Mouse (Mus musculus) kidney, adult 2 months (tissue): ENCODE data around the gene Il10rb. TPM values are rescaled to one million over a fixed set of nuclear protein-coding genes. Genes with fewer than 3 reads are reported as not detected.

Experiments
- DNase-seq: peaks from one replicate; pipeline ENCODE4 v3.0.0; 2021
- H3K27ac ChIP-seq: fragments of 200-500 bp; 2 replicates; pipeline ENCODE4 v1.5.1; 2012; ENCODE audit warnings: low read depth, low read length, control low read depth, inconsistent platforms; ENCODE audit not compliant: insufficient read depth
- H3K27me3 ChIP-seq: fragments of 200-500 bp; replicated peaks from 2 replicates; pipeline ENCODE4 v1.6.1; 2012; ENCODE audit warnings: mild to moderate bottlenecking, moderate library complexity, low read length, inconsistent platforms; ENCODE audit not compliant: control insufficient read depth, insufficient read depth
- H3K36me3 ChIP-seq: fragments of 200-500 bp; 2 replicates; pipeline ENCODE4 v1.6.1; 2012; ENCODE audit warnings: mild to moderate bottlenecking, moderate library complexity, low read length, inconsistent platforms; ENCODE audit not compliant: control insufficient read depth, insufficient read depth
- H3K4me1 ChIP-seq: fragments of 200-500 bp; 2 replicates; pipeline ENCODE4 v1.6.1; 2011; ENCODE audit warnings: low read length; ENCODE audit not compliant: control insufficient read depth, insufficient read depth
- H3K4me3 ChIP-seq: fragments of 200-500 bp; 2 replicates; pipeline ENCODE4 v1.5.1; 2011; ENCODE audit warnings: mild to moderate bottlenecking, low read depth, low read length, control low read depth; ENCODE audit not compliant: insufficient read depth
- CTCF ChIP-seq: fragments of 200-500 bp; conservative IDR thresholded peaks from 2 replicates; pipeline ENCODE4 v1.5.1; 2011; ENCODE audit warnings: low read depth, mild to moderate bottlenecking, control low read depth, low read length, moderate library complexity, mixed read lengths; ENCODE audit not compliant: insufficient read depth, insufficient read length
- POLR2A ChIP-seq: fragments of 200-500 bp; IDR thresholded peaks from one replicate; pipeline ENCODE4 v1.6.1; 2011; ENCODE audit warnings: low read depth, low read length, control low read depth
- WGBS: fragments of 180-500 bp; shearing (Covaris S2); methylation state at CpG from one replicate; pipeline ENCODE4 v1.1.7; 2018; 5-methylcytosine and 5-hydroxymethylcytosine counted together
- polyA plus RNA-seq: library from polyadenylated mRNA; depleted of rRNA; stranded (reverse); fragments of >200 nt; gene quantifications from 2 replicates; pipeline ENCODE4 v1.2.3, GENCODE M21; 2012

The Il10rb gene
- polyA plus RNA-seq, 1 experiment = 66.0 TPM

DNA sequence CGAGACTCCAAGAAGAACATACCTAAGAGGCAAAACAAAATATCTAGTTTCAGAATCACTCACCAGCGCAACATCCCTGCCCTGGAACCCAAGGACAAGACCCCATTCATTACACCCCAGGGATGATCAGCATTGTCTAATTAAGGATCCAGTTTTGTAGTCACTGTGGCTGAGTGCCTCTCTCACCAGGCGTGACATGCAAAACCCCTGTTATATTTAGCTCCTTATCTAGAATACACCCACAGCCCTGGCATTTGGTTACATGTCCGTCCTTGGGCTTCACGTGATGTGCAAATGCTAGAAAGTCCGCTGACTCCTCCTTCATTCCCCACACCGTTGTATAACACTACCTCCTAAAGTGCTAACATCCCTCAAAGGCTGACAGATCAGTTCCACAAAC, 11.0 kb downstream of the Il10rb start:
- 76% methylated on average over 7 of the region's 7 CpGs for WGBS
- TF ChIP-seq POLR2A = no peak
- TF ChIP-seq CTCF = no peak
- Histone ChIP-seq H3K4me1 (peaks cover 8% of the 10 kb centered on the region), H3K36me3 (peaks cover 3% of the 10 kb centered on the region), H3K4me3 (no peak overlapping the region), H3K27ac (no peak overlapping the region), H3K27me3 (no peaks in the 10 kb centered on the region)
- DNase-seq = no peak

GRCm38 (mm10) chr16:91418531-91418930, 12.6 kb downstream of the Il10rb start:
- peak; percentile 78 for DNase-seq
- H3K4me3 ChIP-seq = no peak overlapping the region
- peaks cover 5% of the 10 kb centered on the region; the same call in 1 of the 2 replicates for H3K4me1 ChIP-seq
- TF ChIP-seq POLR2A (no peak), CTCF (no peak)
- no peaks in the 10 kb centered on the region for H3K27me3 ChIP-seq
- H3K27ac ChIP-seq = no peak overlapping the region
- peaks cover 3% of the 10 kb centered on the region for H3K36me3 ChIP-seq
- 50% methylated on average over 5 of the region's 5 CpGs for WGBS

DNA sequence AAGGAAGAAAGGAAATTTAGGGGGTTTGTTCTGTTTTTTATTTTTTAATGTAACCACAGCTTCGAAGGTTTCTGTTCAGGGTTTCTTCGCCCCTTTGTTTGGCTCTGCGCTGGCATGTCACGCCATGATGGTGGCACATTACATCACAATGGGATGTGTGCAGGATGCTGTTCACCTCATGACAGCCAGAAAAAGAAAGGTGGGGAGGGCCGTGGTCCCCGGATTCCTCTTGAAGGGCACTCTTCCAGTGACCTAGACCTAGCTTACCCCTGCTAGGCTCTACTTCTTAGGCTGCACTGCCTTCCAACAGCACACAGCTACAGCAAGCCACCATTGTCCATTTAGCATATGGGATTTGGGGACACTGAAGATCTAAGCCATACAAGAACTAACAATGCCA, 19.9 kb downstream of the Il10rb start:
- DNase-seq = no peak
- no peak overlapping the region for H3K27ac ChIP-seq
- TF ChIP-seq CTCF (no peak), POLR2A (no peak)
- WGBS = 95% methylated on average over 6 of the region's 6 CpGs
- no peaks in the 10 kb centered on the region for H3K27me3 ChIP-seq
- H3K4me1 ChIP-seq = no peaks in the 10 kb centered on the region; the same call in 1 of the 2 replicates
- H3K4me3 ChIP-seq = no peak overlapping the region
- H3K36me3 ChIP-seq = peaks cover 2% of the 10 kb centered on the region

DNA sequence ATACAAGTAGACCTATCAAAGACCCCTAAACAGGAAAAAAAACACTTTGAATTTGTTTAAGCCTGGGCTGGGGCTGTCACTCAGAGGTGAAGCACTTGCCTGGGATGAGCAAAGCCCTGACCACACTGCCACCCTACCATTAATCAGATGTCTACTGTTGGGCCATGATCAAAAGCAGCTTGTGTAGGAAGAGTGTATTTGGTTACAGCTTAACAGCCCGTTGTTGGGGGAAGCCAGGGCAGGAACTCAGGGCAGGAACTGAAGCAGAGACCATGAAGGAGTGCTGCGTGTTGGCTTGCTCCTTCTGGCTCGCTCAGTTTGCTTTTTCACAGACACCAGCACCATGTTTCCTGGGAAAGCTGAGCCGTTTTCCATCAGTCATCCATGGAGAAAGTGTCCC, 20.6 kb downstream of the Il10rb start:
- Histone ChIP-seq H3K36me3 (peaks cover 2% of the 10 kb centered on the region), H3K27me3 (no peaks in the 10 kb centered on the region), H3K4me3 (no peak overlapping the region), H3K4me1 (no peaks in the 10 kb centered on the region; the same call in 1 of the 2 replicates), H3K27ac (peak overlapping the region; percentile 81)
- TF ChIP-seq POLR2A (no peak), CTCF (no peak)
- 64% methylated on average over 4 of the region's 4 CpGs for WGBS
- no peak for DNase-seq

GRCm38 (mm10) chr16:91427461-91427860, 21.5 kb downstream of the Il10rb start:
- Histone ChIP-seq H3K27ac (peak overlapping the region; percentile 57), H3K4me1 (no peaks in the 10 kb centered on the region; the same call in 1 of the 2 replicates), H3K4me3 (no peak overlapping the region), H3K27me3 (no peaks in the 10 kb centered on the region), H3K36me3 (peaks cover 2% of the 10 kb centered on the region)
- WGBS = 58% methylated on average over 5 of the region's 5 CpGs
- peak; percentile 84 for DNase-seq
- TF ChIP-seq POLR2A = no peak
- TF ChIP-seq CTCF = no peak

DNA sequence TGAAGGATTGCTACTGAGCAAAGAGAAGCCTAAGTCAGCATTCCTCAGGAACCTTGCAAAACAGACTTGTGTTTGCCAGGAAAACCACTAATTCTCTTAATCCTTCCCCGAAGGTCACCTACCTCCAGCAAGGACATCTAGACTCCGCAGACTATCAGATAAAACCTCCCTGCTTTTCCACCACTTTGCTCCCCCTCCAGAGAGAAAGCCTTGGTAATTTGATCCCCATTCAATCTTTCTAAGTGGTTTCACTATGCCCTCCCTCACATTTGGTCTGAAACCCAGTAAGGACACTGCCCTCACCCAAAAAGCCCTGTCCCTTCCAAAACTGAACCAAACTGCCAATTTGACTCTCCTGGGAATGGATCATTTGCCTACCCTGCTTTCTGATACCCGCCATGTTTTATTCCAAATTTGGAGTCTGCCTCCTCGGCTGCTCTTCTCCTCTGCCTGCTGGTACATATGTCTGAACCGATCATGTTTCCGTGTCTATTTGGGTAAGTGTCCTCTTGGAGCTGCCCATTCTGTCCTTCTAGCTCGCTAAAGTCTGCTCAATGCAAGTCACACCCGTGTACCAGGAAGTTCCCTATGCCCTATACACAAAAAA, 22.4 kb downstream of the Il10rb start:
- Histone ChIP-seq H3K27me3 (no peaks in the 10 kb centered on the region), H3K4me3 (no peak overlapping the region), H3K36me3 (peaks cover 2% of the 10 kb centered on the region), H3K4me1 (no peaks in the 10 kb centered on the region; the same call in 1 of the 2 replicates), H3K27ac (peak overlapping the region; percentile 57)
- no peak for DNase-seq
- TF ChIP-seq POLR2A (no peak), CTCF (no peak)
- 55% methylated on average over 8 of the region's 8 CpGs for WGBS

- Histone ChIP-seq H3K36me3 (no peaks in the 10 kb centered on the region), H3K4me3 (no peak overlapping the region), H3K27me3 (no peaks in the 10 kb centered on the region), H3K27ac (no peak overlapping the region), H3K4me1 (peaks cover 2% of the 10 kb centered on the region; the same call in 1 of the 2 replicates)
- TF ChIP-seq CTCF (no peak), POLR2A (no peak)
- no peak for DNase-seq
- WGBS = 68% methylated on average over 5 of the region's 5 CpGs
Measured at GRCm38 (mm10) chr16:91432720-91433328, 26.9 kb downstream of the Il10rb start.
